Mouse (Mus musculus): ENCODE results near the gene Tlr12.
A peak's percentile ranks its signal among the peaks of the same experiment; 100 is the strongest.
"Not testable (repeated sequence)": the region's sequence is repeated elsewhere in the genome, so short reads cannot be mapped to it uniquely, and the experiment has no call there.

The Tlr12 gene

GRCm38 (mm10) chr4:128618963-128619362 is 544 bp upstream of the Tlr12 start:
- DNase-seq: no peak

GRCm38 (mm10) chr4:128617363-128618120 is 877 bp downstream of the Tlr12 start:
- no peak for DNase-seq

- DNase-seq: no peak
Measured at GRCm38 (mm10) chr4:128615761-128616160, 2.7 kb downstream of the Tlr12 start.

GRCm38 (mm10) chr4:128613326-128613725 is 5.1 kb downstream of the Tlr12 start:
- DNase-seq: peak; percentile 81

- DNase-seq: not testable (repeated sequence)
Measured at GRCm38 (mm10) chr4:128611726-128612125, 6.7 kb downstream of the Tlr12 start.

- peak; percentile 21 for DNase-seq
Measured at GRCm38 (mm10) chr4:128610706-128611105, 7.7 kb downstream of the Tlr12 start.

- DNase-seq: peak; percentile 99
Measured at GRCm38 (mm10) chr4:128609925-128610402, 8.5 kb downstream of the Tlr12 start, which contains the start of gene Zscan20. Gene Zscan20, minus strand, starts transcription at chr4:128610098.

GRCm38 (mm10) chr4:128609276-128609924 is 9.0 kb downstream of the Tlr12 start:
- DNase-seq: no peak

- no peak for DNase-seq
Measured at GRCm38 (mm10) chr4:128607661-128608060, 10.8 kb downstream of the Tlr12 start.

- no peak for DNase-seq
Measured at GRCm38 (mm10) chr4:128606586-128606985, 11.8 kb downstream of the Tlr12 start.

GRCm38 (mm10) chr4:128597801-128598560 is 20.4 kb downstream of the Tlr12 start:
- DNase-seq: no peak

GRCm38 (mm10) chr4:128594062-128594461 is 24.4 kb downstream of the Tlr12 start:
- no peak for DNase-seq

GRCm38 (mm10) chr4:128593286-128593685 is 25.1 kb downstream of the Tlr12 start:
- no peak for DNase-seq

- no peak for DNase-seq
Measured at GRCm38 (mm10) chr4:128579182-128579581, 39.2 kb downstream of the Tlr12 start.

- no peak for DNase-seq
Measured at GRCm38 (mm10) chr4:128575811-128576210, 42.6 kb downstream of the Tlr12 start.
